Mouse (Mus musculus): ENCODE measurements around the gene Plin1.
A peak's percentile ranks its signal among the peaks of the same experiment; 100 is the strongest.

The Plin1 gene

GRCm38 (mm10) chr7:79732622-79733021 lies at the start of gene Plin1:
TSS of gene Plin1 (minus strand) at chr7:79732903.
- DNase-seq (ENCODE audit: low spot score in 2 of 2), result no peak

- DNase-seq (ENCODE audit: low spot score in 2 of 2), result no peak
These were observed 49.8 kb upstream of the Plin1 start for GRCm38 (mm10) chr7:79782516-79782855.

- DNase-seq (ENCODE audit: low spot score in 2 of 2), result no peak
These were observed 49.3 kb upstream of the Plin1 start for GRCm38 (mm10) chr7:79781826-79782515.

GRCm38 (mm10) chr7:79780647-79781626 lies 48.2 kb upstream of the Plin1 start:
- DNase-seq (ENCODE audit: low spot score in 2 of 2), result peak; percentile 26 to 71

- DNase-seq (ENCODE audit: low spot score in 2 of 2), result no peak
These were observed 39.1 kb upstream of the Plin1 start for GRCm38 (mm10) chr7:79771561-79772512.

GRCm38 (mm10) chr7:79769664-79770063 lies 37.0 kb upstream of the Plin1 start:
- DNase-seq (ENCODE audit: low spot score in 2 of 2), result no peak

- no peak for DNase-seq (ENCODE audit: low spot score in 2 of 2)
These were observed 33.3 kb upstream of the Plin1 start for GRCm38 (mm10) chr7:79765991-79766390.

- no peak for DNase-seq (ENCODE audit: low spot score in 2 of 2)
These were observed 29.4 kb upstream of the Plin1 start for GRCm38 (mm10) chr7:79762106-79762505.

GRCm38 (mm10) chr7:79761124-79761876 lies 28.6 kb upstream of the Plin1 start:
- DNase-seq (ENCODE audit: low spot score in 2 of 2), result no peak

GRCm38 (mm10) chr7:79759766-79760165 lies 27.1 kb upstream of the Plin1 start:
- no peak for DNase-seq (ENCODE audit: low spot score in 2 of 2)

GRCm38 (mm10) chr7:79758176-79758575 lies 25.5 kb upstream of the Plin1 start:
- no peak for DNase-seq (ENCODE audit: low spot score in 2 of 2)

- DNase-seq (ENCODE audit: low spot score in 2 of 2), result no peak
These were observed 23.6 kb upstream of the Plin1 start for GRCm38 (mm10) chr7:79756334-79756733.

GRCm38 (mm10) chr7:79749511-79749910 lies 16.8 kb upstream of the Plin1 start:
- DNase-seq (ENCODE audit: low spot score in 2 of 2), result no peak

GRCm38 (mm10) chr7:79747659-79748058 lies 15.0 kb upstream of the Plin1 start:
- no peak for DNase-seq (ENCODE audit: low spot score in 2 of 2)

GRCm38 (mm10) chr7:79744585-79744984 lies 11.9 kb upstream of the Plin1 start:
- no peak for DNase-seq (ENCODE audit: low spot score in 2 of 2)

GRCm38 (mm10) chr7:79744051-79744450 lies 11.3 kb upstream of the Plin1 start:
- no peak for DNase-seq (ENCODE audit: low spot score in 2 of 2)

GRCm38 (mm10) chr7:79742659-79743536 lies 10.2 kb upstream of the Plin1 start, which contains the start of the genes Pex11a and Wdr93:
TSS of gene Pex11a (minus strand) at chr7:79743131.
TSS of gene Wdr93 (plus strand) at chr7:79743163.
- peak; percentile 70 to 75 for DNase-seq (ENCODE audit: low spot score in 2 of 2)

GRCm38 (mm10) chr7:79742277-79742658 lies 9.6 kb upstream of the Plin1 start:
- no peak for DNase-seq (ENCODE audit: low spot score in 2 of 2)

- no peak for DNase-seq (ENCODE audit: low spot score in 2 of 2)
These were observed 7.6 kb upstream of the Plin1 start for GRCm38 (mm10) chr7:79740279-79740678.

GRCm38 (mm10) chr7:79738913-79739312 lies 6.2 kb upstream of the Plin1 start:
- DNase-seq (ENCODE audit: low spot score in 2 of 2), result no peak

All from thymus, postnatal 10 days (tissue).